Mouse (Mus musculus) hindbrain, embryonic 13.5 days (tissue): ENCODE measurements around the gene Ntan1. TPM values are rescaled to one million over a fixed set of nuclear protein-coding genes. Genes with fewer than 3 reads are reported as not detected.
A peak's percentile ranks its signal among the peaks of the same experiment; 100 is the strongest.
"Not testable (repeated sequence)": the region's sequence is repeated elsewhere in the genome, so short reads cannot be mapped to it uniquely, and the experiment has no call there.

Source experiments
- ATAC-seq: fragments of 200-750 bp; cut with Nextera tagmentation; 2 replicates; pipeline ENCODE4 v1.8.0; 2017; ENCODE audit warnings: moderate TSS enrichment; ENCODE audit not compliant: low FRiP score
- H3K27ac ChIP-seq: fragments of 300-500 bp; sonication (generic); 2 replicates; pipeline ENCODE4 v1.5.1; 2015; ENCODE audit warnings: inconsistent platforms, mild to moderate bottlenecking, moderate library complexity
- H3K27me3 ChIP-seq: fragments of 300-500 bp; sonication (generic); 2 replicates; pipeline ENCODE4 v1.6.1; 2015; ENCODE audit warnings: mild to moderate bottlenecking, inconsistent platforms
- H3K36me3 ChIP-seq: fragments of 300-500 bp; sonication (generic); 2 replicates; pipeline ENCODE4 v1.6.1; 2015; ENCODE audit warnings: mild to moderate bottlenecking, inconsistent platforms
- H3K4me1 ChIP-seq: fragments of 300-500 bp; sonication (generic); replicated peaks from 2 replicates; pipeline ENCODE4 v1.6.1; 2015; ENCODE audit warnings: inconsistent platforms
- H3K4me2 ChIP-seq: fragments of 300-500 bp; sonication (generic); 2 replicates; pipeline ENCODE4 v1.6.1; 2015; ENCODE audit warnings: inconsistent platforms, mild to moderate bottlenecking, moderate library complexity
- H3K4me3 ChIP-seq: fragments of 300-500 bp; sonication (generic); 2 replicates; pipeline ENCODE4 v1.5.1; 2015; ENCODE audit warnings: mild to moderate bottlenecking, inconsistent platforms
- H3K9ac ChIP-seq: fragments of 300-500 bp; sonication (generic); 2 replicates; pipeline ENCODE4 v1.6.1; 2015; ENCODE audit warnings: mild to moderate bottlenecking, inconsistent platforms
- H3K9me3 ChIP-seq: fragments of 300-500 bp; sonication (generic); 2 replicates; pipeline ENCODE4 v1.6.1; 2016; ENCODE audit warnings: inconsistent platforms
- WGBS: fragments of 180-500 bp; shearing (Covaris S2); methylation state at CpG from one replicate; pipeline ENCODE4 v1.1.7; 2015; 5-methylcytosine and 5-hydroxymethylcytosine counted together
- polyA plus RNA-seq: library from polyadenylated mRNA; unstranded; fragments of >200 nt; fragmentation: Nextera tagmentation; extraction: Ambion mirVana; gene quantifications from 2 replicates; pipeline ENCODE4 v1.2.1, GENCODE M21; 2015

Ntan1 gene
- polyA plus RNA-seq, 1 experiment from 2014 or later = 224 TPM

DNA sequence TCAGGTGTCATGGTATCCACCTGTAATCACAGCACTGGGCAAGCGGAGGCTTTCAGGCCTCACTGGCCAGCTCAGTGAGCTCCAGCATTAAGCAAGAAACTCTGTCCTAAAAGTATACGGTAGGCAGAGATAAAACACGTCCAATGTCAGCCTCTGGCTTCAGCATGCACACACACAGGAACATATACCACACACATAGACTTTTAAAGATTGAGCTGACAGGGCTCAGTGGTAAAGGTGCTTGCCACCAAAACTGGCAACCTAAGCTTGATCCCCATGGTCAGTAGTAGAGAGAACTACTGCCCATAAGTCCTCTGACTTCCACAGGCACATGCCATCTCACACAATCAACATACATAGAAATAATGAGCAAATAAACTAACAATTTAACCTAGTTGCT, 22.3 kb downstream of the Ntan1 start:
- no peak for ATAC-seq
- H3K36me3 ChIP-seq = peaks cover 84% of the 10 kb centered on the region
- H3K27me3 ChIP-seq = no peaks in the 10 kb centered on the region
- H3K4me1 ChIP-seq = no peaks in the 10 kb centered on the region
- H3K4me3 ChIP-seq = no peak overlapping the region
- no peak overlapping the region for H3K27ac ChIP-seq
- no peaks in the 10 kb centered on the region for H3K9me3 ChIP-seq
- H3K4me2 ChIP-seq = no peak overlapping the region
- 95% methylated on average over 3 of the region's 3 CpGs for WGBS
- H3K9ac ChIP-seq = no peak overlapping the region

- no peaks in the 10 kb centered on the region for H3K4me1 ChIP-seq
- H3K4me2 ChIP-seq = no peak overlapping the region
- no peak for ATAC-seq
- H3K27me3 ChIP-seq = no peaks in the 10 kb centered on the region
- H3K4me3 ChIP-seq = no peak overlapping the region
- H3K27ac ChIP-seq = no peak overlapping the region
- WGBS = 96% methylated on average over 5 of the region's 5 CpGs
- H3K36me3 ChIP-seq = peaks cover 60% of the 10 kb centered on the region
- H3K9ac ChIP-seq = no peak overlapping the region
- H3K9me3 ChIP-seq = no peaks in the 10 kb centered on the region
Observed at GRCm38 (mm10) chr16:13845031-13845430, 26.4 kb downstream of the Ntan1 start.

DNA sequence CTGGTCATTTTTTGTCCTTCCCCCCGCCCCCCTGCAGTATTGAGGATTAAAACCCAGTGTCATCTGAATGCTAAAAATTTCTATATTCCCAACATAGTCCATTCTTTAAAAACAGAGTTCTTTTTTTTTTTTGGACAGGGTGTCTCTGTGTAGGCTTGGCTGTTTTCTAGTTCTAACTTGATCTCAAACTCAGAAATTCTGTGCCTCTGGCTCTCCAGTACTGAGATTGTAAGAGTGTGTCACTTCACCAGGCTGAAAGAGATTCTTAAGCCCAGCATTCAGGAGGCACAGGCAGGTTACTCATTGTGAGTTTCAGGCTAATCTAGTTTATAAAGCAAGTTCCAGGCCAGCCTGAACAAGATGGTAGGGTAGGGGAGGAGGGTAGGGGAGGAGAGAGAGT, 28.0 kb downstream of the Ntan1 start:
- no peaks in the 10 kb centered on the region for H3K4me1 ChIP-seq
- 96% methylated on average over 1 of the region's 1 CpGs for WGBS
- H3K9ac ChIP-seq = no peak overlapping the region
- no peaks in the 10 kb centered on the region for H3K27me3 ChIP-seq
- no peak overlapping the region for H3K27ac ChIP-seq
- no peak overlapping the region for H3K4me2 ChIP-seq
- no peak for ATAC-seq
- H3K9me3 ChIP-seq = no peaks in the 10 kb centered on the region
- H3K36me3 ChIP-seq = peaks cover 52% of the 10 kb centered on the region
- H3K4me3 ChIP-seq = no peak overlapping the region

DNA sequence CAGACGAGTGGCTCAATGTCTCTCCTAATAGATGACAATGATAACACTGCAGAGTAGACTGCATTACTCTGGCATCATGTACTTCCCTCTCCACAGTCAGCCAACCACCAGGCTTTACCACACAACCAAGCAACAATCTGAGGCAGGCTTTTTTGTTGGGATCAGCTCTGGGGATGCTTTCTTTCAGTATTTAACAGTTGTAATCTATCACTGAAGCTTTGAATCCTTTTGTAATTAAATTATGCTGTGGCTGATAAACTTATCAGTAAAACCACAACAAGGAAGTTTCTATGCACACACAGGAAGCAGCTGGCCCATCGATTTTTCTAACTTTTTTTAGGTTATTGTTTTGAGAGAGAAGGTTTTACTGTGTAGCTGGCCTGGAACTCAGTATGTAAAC, 29.7 kb downstream of the Ntan1 start:
- H3K4me3 ChIP-seq = no peak overlapping the region
- ATAC-seq = no peak
- no peak overlapping the region for H3K9ac ChIP-seq
- peaks cover 57% of the 10 kb centered on the region for H3K36me3 ChIP-seq
- H3K9me3 ChIP-seq = no peaks in the 10 kb centered on the region
- no peaks in the 10 kb centered on the region for H3K27me3 ChIP-seq
- no peak overlapping the region for H3K4me2 ChIP-seq
- 80% methylated on average over 2 of the region's 2 CpGs for WGBS
- no peak overlapping the region for H3K27ac ChIP-seq
- H3K4me1 ChIP-seq = no peaks in the 10 kb centered on the region

- H3K27me3 ChIP-seq = no peaks in the 10 kb centered on the region
- H3K9ac ChIP-seq = no peak overlapping the region
- H3K4me2 ChIP-seq = no peak overlapping the region
- H3K4me1 ChIP-seq = no peaks in the 10 kb centered on the region
- 94% methylated on average over 4 of the region's 4 CpGs for WGBS
- no peak for ATAC-seq
- peaks cover 46% of the 10 kb centered on the region for H3K36me3 ChIP-seq
- no peak overlapping the region for H3K4me3 ChIP-seq
- H3K9me3 ChIP-seq = no peaks in the 10 kb centered on the region
- no peak overlapping the region for H3K27ac ChIP-seq
Observed at GRCm38 (mm10) chr16:13851446-13851845, 32.8 kb downstream of the Ntan1 start.

- H3K27me3 ChIP-seq = no peaks in the 10 kb centered on the region
- H3K4me3 ChIP-seq = no peak overlapping the region
- WGBS = 96% methylated on average over 4 of the region's 4 CpGs
- H3K9ac ChIP-seq = no peak overlapping the region
- no peak overlapping the region for H3K4me2 ChIP-seq
- H3K36me3 ChIP-seq = peaks cover 52% of the 10 kb centered on the region
- H3K27ac ChIP-seq = no peak overlapping the region
- no peaks in the 10 kb centered on the region for H3K9me3 ChIP-seq
- ATAC-seq = no peak
- H3K4me1 ChIP-seq = no peaks in the 10 kb centered on the region
Observed at GRCm38 (mm10) chr16:13853886-13854285, 35.2 kb downstream of the Ntan1 start.

DNA sequence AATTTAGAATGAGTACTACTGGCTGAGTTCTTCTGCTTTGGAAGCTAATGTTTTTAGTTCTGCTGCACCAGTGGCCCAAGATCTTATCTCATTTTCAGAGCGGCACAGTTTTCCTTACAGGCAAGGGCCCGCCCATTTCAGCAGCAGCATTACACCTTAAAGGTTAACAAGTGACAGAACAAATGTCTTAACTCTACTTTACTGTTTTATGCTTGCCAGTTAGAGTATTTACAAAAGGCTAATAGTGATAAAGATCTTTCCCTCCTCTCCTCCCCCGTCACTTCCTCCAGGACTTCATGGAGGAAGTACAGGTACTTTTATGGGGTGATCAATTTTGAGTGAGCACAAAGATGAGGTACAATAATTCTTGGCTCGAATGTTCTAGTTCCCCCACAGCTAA, 47.4 kb downstream of the Ntan1 start:
- ATAC-seq = no peak
- WGBS = 89% methylated on average over 4 of the region's 4 CpGs
- Histone ChIP-seq H3K27ac (no peak overlapping the region), H3K4me3 (no peak overlapping the region), H3K4me1 (peaks cover 9% of the 10 kb centered on the region), H3K9me3 (no peaks in the 10 kb centered on the region), H3K27me3 (no peaks in the 10 kb centered on the region), H3K36me3 (peaks cover 23% of the 10 kb centered on the region), H3K4me2 (no peak overlapping the region), H3K9ac (no peak overlapping the region)

GRCm38 (mm10) chr16:13866616-13867015, 48.0 kb downstream of the Ntan1 start:
- Histone ChIP-seq H3K9ac (no peak overlapping the region), H3K4me2 (no peak overlapping the region), H3K4me1 (peaks cover 9% of the 10 kb centered on the region), H3K27ac (no peak overlapping the region), H3K27me3 (no peaks in the 10 kb centered on the region), H3K9me3 (no peaks in the 10 kb centered on the region), H3K4me3 (no peak overlapping the region), H3K36me3 (peaks cover 23% of the 10 kb centered on the region)
- no peak for ATAC-seq
- 86% methylated on average over 5 of the region's 5 CpGs for WGBS

DNA sequence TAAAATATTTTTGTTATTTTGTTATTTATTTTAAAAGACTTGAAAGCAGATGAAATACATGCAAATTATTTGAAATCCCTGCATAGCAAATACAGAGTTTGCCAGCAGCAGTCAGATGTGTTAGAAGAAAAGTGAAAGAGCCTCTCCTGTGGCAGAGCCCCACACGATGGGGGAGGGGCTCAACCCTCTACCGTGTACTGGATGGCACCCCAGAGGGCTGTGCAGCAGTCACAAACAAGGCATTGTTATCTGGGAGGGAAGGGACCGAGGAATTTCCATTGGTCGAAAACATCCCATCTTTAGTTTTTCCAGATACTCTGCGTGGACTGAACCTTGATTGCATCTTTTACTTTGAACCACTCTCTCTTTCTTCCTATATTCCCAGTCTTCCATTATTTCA, 48.8 kb downstream of the Ntan1 start:
- H3K27me3 ChIP-seq, H3K9me3 ChIP-seq, H3K4me3 ChIP-seq, H3K9ac ChIP-seq, H3K4me1 ChIP-seq: not testable (repeated sequence)
- ATAC-seq = peak; percentile 84
- 13% methylated on average over 5 of the region's 5 CpGs for WGBS
- Histone ChIP-seq H3K4me2 (peak overlapping the region; percentile 52), H3K36me3 (peaks cover 23% of the 10 kb centered on the region), H3K27ac (peak overlapping the region; percentile 64; the same call in 1 of the 2 replicates)

DNA sequence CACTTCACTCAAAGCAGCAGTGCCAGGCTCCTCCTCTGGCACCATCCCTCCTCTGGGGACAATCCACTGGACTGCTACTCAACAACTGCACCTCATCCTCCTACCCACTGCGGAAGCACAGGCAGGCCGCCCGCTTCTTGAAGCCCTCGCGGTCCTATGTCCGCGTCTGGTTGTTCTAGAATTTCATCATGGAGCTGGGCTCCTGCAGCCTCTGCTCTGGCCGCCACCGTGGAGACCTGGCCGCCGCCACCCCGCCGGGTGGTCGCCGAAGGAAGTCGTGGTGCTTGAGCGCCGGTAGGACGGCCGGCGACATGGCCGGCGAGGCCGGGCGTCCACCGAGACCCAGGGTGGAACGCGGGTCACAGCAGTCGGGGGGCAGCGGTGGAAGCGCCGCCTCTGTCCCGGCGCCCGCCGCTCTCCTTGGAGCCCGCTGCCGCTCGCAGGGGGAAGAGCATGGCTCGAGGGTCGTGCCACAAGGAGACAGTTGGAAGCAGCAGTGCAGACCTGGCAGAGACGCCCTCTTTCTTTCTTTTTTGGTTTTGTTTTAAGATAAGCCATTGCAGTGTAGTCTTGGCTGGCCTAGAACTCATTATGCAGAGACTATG, 49.4 kb downstream of the Ntan1 start:
- Histone ChIP-seq H3K27ac (peak overlapping the region; percentile 64), H3K36me3 (peaks cover 21% of the 10 kb centered on the region), H3K27me3 (no peaks in the 10 kb centered on the region), H3K4me2 (peak overlapping the region; percentile 52), H3K9ac (peak overlapping the region; percentile 56), H3K4me3 (peak overlapping the region; percentile 34), H3K4me1 (peaks cover 9% of the 10 kb centered on the region), H3K9me3 (no peaks in the 10 kb centered on the region)
- WGBS = 2% methylated on average over 42 of the region's 42 CpGs
- peak; percentile 83 for ATAC-seq

DNA sequence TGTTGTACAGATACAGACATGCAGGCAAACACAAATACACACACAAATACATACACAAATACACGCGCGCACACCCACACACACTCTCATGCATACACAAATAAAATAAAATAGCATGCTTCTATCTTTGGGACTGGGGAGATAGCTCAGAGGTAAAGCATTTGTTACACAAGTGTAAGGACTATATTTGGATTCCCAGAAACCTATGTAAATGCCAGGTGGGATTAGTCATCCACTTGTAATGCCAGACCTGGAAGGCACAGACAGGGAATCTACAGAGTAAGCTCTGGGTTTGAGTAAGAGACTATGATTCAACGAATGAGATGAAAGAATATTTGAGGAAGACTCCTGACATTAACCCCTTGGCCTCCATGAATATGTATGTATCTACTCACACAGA, 56.8 kb downstream of the Ntan1 start:
- no peak for ATAC-seq
- H3K9me3 ChIP-seq = no peaks in the 10 kb centered on the region
- H3K9ac ChIP-seq = no peak overlapping the region
- H3K4me2 ChIP-seq = no peak overlapping the region
- H3K4me1 ChIP-seq = no peaks in the 10 kb centered on the region
- no peak overlapping the region for H3K4me3 ChIP-seq
- peaks cover 48% of the 10 kb centered on the region for H3K36me3 ChIP-seq
- no peak overlapping the region for H3K27ac ChIP-seq
- WGBS = 95% methylated on average over 4 of the region's 4 CpGs
- H3K27me3 ChIP-seq = no peaks in the 10 kb centered on the region

DNA sequence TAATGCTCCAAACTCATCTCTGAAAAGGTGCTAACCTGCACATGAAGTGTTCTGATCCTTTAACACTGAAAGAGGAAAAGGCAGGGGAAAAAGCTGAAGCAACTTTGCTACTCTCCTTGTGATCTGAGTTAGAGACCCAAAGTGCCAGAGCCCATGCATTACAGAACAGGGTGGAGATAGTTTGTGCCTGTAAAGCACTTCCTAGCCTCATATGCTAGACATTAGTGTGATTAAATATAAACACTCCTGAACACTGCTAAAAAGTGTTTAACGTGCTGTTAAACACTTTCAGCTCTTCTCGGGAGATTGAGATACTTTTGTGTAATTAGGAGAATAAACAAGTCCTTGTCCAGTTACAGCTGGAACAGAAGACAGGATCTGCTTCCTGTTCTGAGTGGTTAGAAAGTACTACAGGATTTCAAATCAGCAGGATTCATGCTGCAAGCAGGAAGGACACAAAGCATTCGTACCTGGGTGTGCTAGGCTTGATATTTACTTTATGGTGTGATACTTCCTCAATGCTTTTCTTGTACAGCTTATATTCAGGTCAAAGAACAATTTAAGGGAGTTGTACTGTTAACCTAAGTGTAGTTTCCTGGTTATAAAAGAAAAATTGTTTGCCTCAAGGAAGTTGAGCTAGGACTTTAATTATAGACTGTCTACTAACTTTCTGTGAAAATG, 64.6 kb downstream of the Ntan1 start:
- Histone ChIP-seq H3K4me2 (no peak overlapping the region), H3K4me1 (no peaks in the 10 kb centered on the region), H3K36me3 (peaks cover 12% of the 10 kb centered on the region; the same call in 1 of the 2 replicates), H3K27me3 (no peaks in the 10 kb centered on the region), H3K27ac (no peak overlapping the region), H3K9me3 (no peaks in the 10 kb centered on the region), H3K4me3 (no peak overlapping the region), H3K9ac (no peak overlapping the region)
- no peak for ATAC-seq
- WGBS = 75% methylated on average over 3 of the region's 3 CpGs
